Mouse (Mus musculus): ENCODE measurements around the gene Tbrg4.

The Tbrg4 gene

GRCm38 (mm10) chr11:6624619-6625382 is 1.1 kb downstream of the Tbrg4 start:
- DNase-seq (ENCODE audit: low spot score in 2 of 2): no peak

GRCm38 (mm10) chr11:6623704-6624103 is 2.2 kb downstream of the Tbrg4 start:
- no peak for DNase-seq (ENCODE audit: low spot score in 2 of 2)

- DNase-seq (ENCODE audit: low spot score in 2 of 2): no peak
Measured at GRCm38 (mm10) chr11:6615250-6616205, 10.3 kb downstream of the Tbrg4 start.

GRCm38 (mm10) chr11:6605491-6606399 is 20.1 kb downstream of the Tbrg4 start, which contains the start of gene Nacad:
Gene Nacad (minus strand): TSS chr11:6606053.
- DNase-seq (ENCODE audit: low spot score in 2 of 2): no peak

- DNase-seq (ENCODE audit: low spot score in 2 of 2): no peak
Measured at GRCm38 (mm10) chr11:6605021-6605481, 20.8 kb downstream of the Tbrg4 start.

GRCm38 (mm10) chr11:6604604-6604936 is 21.3 kb downstream of the Tbrg4 start:
- no peak for DNase-seq (ENCODE audit: low spot score in 2 of 2)

GRCm38 (mm10) chr11:6603887-6604603 is 21.8 kb downstream of the Tbrg4 start:
- peak in 1 of 2 experiments; percentile 18 for DNase-seq (ENCODE audit: low spot score in 2 of 2)

- no peak for DNase-seq (ENCODE audit: low spot score in 2 of 2)
Measured at GRCm38 (mm10) chr11:6603224-6603623, 22.6 kb downstream of the Tbrg4 start.

- DNase-seq (ENCODE audit: low spot score in 2 of 2): no peak
Measured at GRCm38 (mm10) chr11:6602662-6603061, 23.2 kb downstream of the Tbrg4 start.

- no peak for DNase-seq (ENCODE audit: low spot score in 2 of 2)
Measured at GRCm38 (mm10) chr11:6601649-6602480, 24.0 kb downstream of the Tbrg4 start.

GRCm38 (mm10) chr11:6600284-6600944 is 25.5 kb downstream of the Tbrg4 start:
- no peak for DNase-seq (ENCODE audit: low spot score in 2 of 2)

- DNase-seq (ENCODE audit: low spot score in 2 of 2): no peak
Measured at GRCm38 (mm10) chr11:6599831-6600230, 26.0 kb downstream of the Tbrg4 start.

- no peak for DNase-seq (ENCODE audit: low spot score in 2 of 2)
Measured at GRCm38 (mm10) chr11:6599011-6599681, 26.7 kb downstream of the Tbrg4 start.

- no peak for DNase-seq (ENCODE audit: low spot score in 2 of 2)
Measured at GRCm38 (mm10) chr11:6598191-6598889, 27.5 kb downstream of the Tbrg4 start.

GRCm38 (mm10) chr11:6597523-6597922 is 28.3 kb downstream of the Tbrg4 start:
- DNase-seq (ENCODE audit: low spot score in 2 of 2): no peak

GRCm38 (mm10) chr11:6596616-6597015 is 29.3 kb downstream of the Tbrg4 start:
- no peak for DNase-seq (ENCODE audit: low spot score in 2 of 2)

- DNase-seq (ENCODE audit: low spot score in 2 of 2): no peak
Measured at GRCm38 (mm10) chr11:6596205-6596604, 29.7 kb downstream of the Tbrg4 start.

GRCm38 (mm10) chr11:6595339-6595738 is 30.5 kb downstream of the Tbrg4 start:
- DNase-seq (ENCODE audit: low spot score in 2 of 2): no peak
